Mouse (Mus musculus): ENCODE measurements around the gene Cyp1a2.
"Not testable (repeated sequence)": the region's sequence is repeated elsewhere in the genome, so short reads cannot be mapped to it uniquely, and the experiment has no call there.

The Cyp1a2 gene

DNA sequence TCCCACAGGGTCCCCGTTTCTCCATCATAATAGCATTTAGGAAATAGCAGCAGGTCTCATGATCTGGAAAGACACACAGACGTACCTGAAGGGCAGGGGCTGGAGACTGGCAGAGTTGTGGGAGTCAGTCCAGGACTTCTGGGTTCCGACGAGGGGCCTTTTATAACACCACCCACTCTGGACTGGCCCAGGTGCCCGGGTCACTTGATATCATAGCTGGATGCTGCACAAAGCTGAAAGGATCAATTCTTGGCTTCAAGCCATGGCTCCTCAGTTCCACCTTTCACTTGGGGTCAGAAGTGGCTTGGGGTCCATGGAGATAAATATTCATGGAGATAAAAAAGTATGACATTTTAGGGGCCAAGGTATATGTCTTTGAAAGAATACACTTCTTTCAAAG lies at the start of gene Cyp1a2:
Gene Cyp1a2, minus strand, starts transcription at position 184 of the 400 bp plus-strand sequence.
- DNase-seq (ENCODE audit: low read depth, low spot score): no peak

DNA sequence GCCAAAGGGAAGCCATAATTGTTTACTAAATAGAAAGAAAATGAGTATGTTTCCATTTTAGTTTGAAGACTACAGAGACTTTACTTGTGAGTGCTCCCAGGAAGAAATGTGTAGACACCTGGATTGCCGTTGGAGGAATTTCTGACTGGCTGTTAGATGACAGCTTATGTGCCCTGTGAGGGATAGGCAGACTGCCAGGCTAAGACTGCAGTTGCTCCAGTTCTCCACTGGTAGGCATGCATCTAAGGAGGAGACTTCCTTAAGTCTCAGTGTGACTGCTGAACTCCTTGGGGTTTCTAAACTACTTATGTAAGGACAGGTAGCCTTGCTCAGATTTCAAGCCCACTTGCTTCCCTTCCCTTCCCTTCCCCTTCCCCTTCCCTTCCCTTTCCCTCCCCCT lies 44.8 kb upstream of the Cyp1a2 start:
- no peak for DNase-seq (ENCODE audit: low read depth, low spot score)

DNA sequence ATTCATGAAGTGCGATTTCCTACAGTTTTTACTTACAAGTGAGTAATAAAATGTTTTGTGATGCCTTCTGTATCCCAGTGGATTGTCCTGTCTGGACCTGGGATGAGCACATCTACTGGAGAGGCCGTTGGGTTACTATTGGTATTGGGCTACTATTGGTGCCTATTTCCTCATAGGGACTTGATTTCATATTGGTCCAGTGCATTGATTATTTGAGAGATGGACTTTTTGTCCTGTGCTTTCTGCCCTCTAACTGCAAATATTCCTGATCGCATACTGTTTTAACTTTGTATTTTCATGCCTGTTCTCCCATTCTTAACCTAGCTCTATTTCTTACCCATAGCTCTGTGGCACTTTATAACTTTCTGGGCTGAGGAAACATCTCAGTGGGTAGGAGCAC lies 41.2 kb upstream of the Cyp1a2 start:
- no peak for DNase-seq (ENCODE audit: low read depth, low spot score)

DNA sequence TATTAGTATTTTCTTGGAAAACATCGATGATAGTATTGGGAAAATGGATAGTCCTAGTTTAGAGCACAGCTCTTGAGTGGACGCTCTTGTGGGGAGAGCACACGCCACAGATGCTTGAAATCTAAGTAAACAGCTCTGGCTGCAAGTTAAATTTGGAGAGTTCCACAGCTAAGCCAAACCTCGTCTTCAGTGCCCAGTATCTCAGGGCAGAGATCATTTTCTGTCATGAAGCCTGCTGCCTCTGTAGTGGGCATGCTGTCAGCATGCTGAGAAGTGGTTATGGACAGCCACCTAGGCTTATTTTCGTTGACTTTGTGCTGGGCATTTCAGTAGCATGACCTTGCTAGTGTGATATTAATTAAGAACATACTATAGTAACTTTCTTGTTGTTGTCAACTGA lies 40.3 kb upstream of the Cyp1a2 start:
- DNase-seq (ENCODE audit: low read depth, low spot score): no peak

DNA sequence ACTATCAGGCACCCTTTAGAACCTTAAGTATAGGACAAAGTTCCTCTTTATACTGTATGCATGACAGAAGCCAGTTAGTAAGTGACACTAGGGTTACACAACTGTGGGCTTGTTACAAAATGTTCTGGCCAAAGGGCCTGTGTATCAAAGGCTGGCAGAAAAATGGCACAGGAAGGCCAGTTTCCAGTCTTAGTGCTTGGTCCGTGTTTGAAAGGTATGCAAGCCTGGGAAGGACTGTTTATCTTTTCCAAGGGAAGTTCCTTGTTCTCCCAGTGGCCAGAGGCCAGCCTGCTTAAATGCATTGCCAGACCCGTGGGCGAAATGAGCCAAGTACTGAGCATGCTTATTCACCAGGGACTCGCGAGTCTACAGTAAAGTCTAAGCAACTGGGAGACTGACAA lies 39.8 kb upstream of the Cyp1a2 start:
- DNase-seq (ENCODE audit: low read depth, low spot score): no peak

DNA sequence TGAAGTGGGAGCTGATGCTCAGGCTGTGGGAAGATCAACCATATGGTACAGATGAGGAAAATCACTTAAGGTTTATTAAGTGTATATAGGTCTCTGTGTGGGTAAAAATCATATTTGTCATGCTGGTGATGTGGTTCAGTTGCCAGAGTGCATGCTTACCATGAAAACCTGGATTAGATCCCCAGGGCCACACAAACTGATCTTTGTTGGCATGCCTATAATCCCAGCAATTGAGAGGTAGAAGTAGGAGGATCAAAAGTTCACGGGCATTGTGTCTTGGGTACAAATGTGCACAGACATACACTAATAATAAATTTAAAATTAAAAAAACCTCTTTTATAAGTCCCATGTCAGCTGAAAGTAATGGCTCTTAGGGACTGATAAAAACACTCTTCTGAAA lies 38.9 kb upstream of the Cyp1a2 start:
- no peak for DNase-seq (ENCODE audit: low read depth, low spot score)

DNA sequence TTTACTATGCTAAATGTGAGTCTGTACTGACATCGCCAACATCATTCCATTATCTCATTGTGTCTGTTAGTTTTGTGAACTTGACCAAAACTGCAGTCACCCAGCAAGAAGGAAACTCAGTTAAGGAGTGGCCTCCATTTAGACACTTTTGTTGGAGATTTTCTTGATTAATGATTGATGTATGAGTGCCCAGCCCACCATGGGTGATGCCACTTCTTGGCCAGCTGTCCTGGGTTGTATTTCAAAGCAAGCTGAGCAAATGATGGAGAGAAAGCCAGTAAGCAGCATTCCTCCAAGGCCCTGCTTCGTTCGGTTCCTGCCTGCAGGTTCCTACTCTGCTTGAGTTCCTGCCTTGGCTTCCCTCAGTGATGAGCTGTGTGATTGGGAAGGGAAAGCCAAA lies 37.2 kb upstream of the Cyp1a2 start:
- no peak for DNase-seq (ENCODE audit: low read depth, low spot score)

DNA sequence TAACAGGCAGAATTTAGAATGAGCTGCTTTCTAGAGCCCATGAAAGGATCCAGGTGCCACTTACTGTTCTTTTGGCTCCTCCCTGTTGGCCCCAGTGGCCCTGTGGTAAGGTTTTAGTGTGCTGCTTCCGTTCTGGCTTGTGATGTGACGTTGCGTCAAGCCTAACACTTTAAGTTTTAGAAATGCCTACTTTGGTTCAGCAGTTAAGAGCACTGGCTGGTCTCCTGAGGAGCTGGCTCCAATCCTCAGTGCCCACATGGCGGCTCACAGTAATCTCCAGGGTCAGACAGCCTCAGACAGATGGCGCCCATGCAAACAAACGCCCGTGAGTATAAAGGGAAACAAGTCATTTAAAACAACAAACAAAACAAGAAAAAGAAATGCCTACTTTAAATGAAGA lies 34.9 kb upstream of the Cyp1a2 start:
- DNase-seq (ENCODE audit: low read depth, low spot score): no peak

DNA sequence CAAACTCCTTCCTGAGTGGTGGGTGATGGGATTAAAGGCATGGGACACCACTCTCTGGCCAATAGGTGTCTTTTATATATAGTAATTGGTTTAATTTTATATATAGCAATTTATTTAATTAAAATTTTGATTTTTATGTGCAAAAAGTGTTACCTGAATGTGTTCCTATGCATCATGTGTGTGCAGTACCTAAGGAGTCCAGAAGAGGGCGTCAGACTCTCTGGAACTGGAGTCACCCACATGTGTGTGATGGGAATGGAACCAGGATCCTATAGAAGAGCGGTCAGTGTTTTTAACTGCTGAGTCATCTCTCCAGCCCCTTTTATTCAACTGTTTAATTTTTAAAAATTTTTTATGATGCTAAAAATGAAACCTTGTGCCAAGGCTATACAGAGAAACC lies 28.7 kb upstream of the Cyp1a2 start:
- DNase-seq (ENCODE audit: low read depth, low spot score): no peak

DNA sequence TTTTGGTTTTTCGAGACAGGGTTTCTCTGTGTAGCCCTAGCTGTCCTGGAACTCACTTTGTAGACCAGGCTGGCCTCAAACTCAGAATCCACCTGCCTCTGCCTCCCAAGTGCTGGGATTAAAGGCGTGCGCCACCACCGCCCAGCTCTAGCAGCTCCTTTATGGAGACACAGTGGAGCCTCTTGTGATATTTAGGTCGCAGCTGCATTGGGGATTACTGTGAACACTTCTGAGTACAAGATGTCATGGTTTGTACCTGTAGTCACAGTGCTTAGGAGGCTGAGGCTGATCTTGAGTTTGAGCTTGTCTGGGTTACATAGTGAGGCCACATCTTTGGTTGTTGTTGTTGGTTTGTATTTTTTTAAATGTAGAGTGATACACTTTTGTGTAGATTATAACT lies 26.7 kb upstream of the Cyp1a2 start:
- not testable (repeated sequence) for DNase-seq (ENCODE audit: low read depth, low spot score)

DNA sequence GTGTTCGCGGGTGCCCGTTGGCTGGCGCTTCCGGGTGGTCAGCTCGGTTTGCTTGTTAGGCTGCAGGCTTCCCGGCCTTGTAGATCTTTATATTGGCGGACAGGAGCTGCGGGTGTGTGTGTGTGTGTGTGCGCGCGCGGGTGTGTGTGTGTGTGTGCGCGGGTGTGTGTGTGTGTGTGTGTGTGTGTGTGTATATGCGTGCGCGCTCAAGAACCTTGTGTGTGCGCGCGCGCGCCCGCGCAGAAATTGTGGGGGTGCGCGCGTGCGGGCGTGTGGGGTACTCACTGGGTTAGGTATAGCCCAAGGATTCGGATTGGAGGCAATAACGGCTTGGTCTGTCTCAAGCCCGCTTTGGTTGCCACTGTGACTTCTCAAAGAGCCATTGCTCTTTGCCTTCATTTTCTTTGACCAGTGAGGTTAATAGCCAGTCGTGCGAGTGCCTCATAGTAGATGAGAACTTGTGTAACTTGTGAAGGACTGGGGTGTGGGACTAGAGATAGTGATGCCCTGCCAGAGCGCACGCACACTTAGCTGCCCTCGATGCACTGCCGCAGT lies 25.3 kb upstream of the Cyp1a2 start:
- peak; percentile 36 for DNase-seq (ENCODE audit: low read depth, low spot score)

DNA sequence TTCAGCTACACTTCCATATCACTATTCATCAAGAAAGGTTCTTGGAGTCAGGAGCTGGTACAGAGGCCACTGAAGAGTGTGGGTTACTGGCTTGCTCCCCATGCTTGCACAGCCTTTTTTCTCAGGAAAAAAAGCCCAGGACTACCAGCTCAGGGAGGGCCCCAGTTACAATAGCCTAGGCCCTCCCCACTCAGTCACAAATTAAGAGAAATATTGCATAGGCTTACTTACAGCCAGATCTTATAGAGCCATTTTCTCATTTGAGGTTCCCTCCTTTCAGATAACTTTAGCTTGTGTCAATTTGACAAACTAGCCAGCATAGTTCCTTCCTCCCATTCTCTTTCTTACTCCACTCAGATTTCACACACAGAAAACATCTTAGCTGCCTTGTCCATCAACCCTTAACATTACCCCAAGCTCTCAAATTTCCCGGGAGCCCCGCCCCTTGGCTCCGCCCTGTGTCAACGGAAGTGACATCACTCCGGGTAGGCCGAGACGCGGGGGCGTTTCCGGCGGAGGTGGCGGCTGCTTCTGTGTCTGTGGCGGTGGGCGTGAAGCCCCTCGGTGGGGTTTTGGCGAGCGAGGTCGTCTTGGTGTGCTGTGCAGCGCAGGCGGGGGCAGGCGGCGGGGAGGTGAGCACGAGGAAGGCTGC lies 24.7 kb upstream of the Cyp1a2 start, which contains the start of gene Edc3:
Gene Edc3, plus strand, starts transcription at position 473 of the 652 bp plus-strand sequence.
- DNase-seq (ENCODE audit: low read depth, low spot score): peak; percentile 94

DNA sequence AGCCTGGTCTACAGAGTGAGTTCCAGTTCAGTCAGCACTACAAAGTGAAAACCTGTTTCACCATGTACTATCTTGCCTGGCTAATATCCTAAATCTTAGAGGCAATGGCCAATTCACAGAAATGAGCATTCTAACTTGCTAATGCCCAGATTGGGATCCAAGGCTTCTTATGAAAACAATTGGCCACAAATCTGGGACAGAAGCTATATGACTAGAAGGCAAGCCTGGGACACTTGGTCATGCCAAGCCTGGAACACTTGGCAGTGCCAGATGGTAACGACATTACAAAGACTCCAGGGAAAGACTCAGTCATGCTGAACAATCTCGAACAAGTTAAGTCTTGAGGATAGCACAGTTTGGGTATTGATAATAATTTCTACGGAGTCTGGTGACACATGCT lies 23.0 kb upstream of the Cyp1a2 start:
- no peak for DNase-seq (ENCODE audit: low read depth, low spot score)

DNA sequence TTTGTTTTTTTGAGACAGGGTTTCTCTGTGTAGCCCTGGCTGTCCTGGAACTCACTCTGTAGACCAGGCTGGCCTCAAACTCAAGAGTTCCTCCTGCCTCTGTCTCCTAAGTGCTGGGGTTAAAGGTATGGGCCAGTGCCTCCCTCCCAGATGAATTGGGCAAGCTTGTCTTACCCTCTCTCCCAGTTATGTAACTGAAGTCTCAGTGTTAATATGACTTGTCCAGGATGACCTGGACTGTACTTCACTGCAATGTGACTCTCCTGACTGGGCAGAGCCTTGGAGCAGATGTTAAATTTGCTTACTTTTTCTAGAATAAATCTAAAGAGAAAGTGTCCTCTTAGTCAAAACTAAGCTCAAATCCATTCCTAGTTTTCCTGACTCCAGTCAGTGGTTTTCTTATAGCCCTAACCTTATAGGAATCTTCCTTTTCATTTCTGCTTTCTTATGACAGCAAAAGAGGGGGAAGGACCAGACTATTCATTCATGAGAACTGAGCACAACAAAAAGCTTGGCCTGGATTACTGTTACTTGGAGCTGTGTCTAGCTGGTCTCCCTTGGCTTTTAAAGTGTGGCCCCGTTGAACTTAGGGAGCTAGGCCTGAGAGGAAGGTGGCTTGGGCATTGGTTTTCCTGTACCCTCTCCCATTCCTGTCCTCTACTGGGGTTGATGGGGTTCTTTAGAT lies 15.1 kb upstream of the Cyp1a2 start:
- DNase-seq (ENCODE audit: low read depth, low spot score): no peak

DNA sequence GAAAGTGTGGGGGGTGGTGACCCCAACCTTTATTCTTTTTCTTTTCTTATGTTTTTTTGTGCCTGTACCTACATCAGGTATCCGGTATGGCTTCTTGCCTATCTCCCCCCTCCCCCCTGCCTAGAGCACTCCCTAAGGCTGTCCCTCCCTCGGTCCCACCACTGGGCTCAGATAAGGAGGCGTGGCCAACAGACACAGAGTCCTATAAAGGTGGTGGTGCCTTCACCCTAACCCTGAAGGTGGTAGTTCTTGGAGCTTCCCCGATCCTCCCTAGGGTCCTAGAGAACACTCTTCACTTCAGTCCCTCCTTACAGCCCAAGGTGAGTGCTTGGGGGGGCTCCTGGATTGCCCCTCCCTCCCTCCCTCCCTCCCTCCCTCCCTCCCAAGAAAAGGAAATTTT lies 13.9 kb upstream of the Cyp1a2 start:
- no peak for DNase-seq (ENCODE audit: low read depth, low spot score)

DNA sequence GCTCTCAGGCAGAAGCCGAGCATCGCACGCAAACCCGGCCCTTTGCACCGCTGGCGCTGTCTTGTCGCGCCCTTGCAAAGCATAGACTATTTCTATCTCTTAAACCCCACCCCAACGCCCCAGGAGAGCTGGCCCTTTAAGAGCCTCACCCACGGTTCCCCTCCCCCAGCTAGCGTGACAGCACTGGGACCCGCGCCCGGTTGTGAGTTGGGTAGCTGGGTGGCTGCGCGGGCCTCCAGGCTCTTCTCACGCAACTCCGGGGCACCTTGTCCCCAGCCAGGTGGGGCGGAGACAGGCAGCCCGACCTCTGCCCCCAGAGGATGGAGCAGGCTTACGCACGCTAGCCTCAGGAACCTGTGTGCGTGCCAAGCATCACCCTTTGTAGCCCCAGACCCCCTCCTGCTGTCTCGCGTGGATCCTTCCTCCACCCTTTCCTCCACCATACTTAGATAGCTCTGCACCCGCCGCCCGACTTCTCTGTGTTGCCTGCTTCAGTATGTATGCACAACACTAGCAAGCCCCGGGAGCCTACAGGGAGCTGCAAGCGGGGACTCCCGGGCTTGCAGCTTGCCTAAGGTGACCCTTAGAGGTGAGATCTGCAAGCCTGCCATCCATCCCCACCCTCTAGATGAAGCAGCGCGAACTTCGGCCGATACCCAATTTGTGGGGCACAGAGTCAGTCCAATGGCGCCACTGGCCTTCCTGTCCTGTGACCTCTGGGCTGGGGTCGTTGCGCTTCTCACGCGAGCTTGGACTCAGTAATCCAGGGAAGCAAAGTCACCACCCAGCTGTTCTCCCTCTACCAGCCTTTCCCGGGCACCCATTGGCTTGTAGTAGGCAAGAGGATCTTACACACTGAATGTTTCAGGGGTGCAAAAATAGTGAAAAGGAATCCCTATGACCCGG lies 13.1 kb upstream of the Cyp1a2 start:
- DNase-seq (ENCODE audit: low read depth, low spot score): peak; percentile 14

DNA sequence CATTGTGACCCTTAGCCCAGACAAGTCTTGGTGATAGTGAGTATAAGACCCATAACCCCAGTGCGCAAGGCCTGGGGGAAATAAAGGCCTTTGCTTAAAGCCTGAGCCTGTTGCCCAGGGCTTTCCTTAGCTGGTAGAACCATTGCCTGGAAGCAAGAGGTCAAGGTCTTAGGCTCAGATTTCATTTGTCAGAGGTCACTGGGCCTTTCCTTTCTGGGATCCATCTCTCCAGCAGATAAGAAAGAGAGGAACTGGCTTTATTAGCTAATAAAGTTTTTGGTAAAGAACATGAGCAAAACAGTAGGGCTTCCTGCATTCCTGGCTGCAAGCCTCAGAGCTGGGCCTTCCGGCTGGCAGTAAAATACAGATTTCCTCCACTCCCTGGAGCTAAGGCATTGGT lies 10.6 kb upstream of the Cyp1a2 start:
- DNase-seq (ENCODE audit: low read depth, low spot score): no peak

DNA sequence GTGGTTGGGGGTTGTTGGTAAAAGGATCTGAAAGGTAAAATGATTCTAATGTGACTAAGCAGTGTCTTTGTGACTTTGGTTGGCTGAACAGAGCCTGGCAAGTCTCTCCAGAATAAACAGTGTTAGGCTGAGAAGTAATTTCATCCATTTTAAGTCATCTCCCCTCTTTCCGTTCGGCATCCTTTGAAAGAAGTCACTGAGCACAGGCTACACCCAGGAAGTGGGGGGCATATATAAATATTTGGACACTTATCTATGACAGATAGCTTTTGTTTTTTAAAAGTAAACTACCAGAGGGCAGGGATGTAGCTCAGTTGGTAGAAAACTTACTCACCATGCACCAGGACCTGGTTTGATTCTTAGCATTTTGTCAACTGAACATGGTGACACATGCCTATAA lies 5.1 kb upstream of the Cyp1a2 start:
- no peak for DNase-seq (ENCODE audit: low read depth, low spot score)

DNA sequence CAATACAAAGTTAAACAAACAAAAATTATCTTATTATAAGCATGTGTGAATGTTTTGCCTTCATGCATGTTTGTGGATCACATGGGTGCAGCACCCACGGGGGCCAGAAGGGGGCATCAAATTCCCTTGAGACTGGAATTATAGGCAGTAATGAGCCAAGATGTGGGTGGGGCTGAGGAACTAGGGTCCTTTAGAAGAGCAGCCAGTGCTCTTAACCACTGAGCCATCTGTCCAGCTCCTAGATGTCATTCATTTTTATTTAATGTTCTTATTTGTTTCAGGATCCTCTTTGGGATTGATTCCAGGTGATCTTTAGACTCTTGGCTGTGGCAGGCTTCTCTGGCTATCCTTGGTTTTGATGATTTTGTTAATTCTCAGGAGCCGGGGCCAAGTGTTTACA lies 4.7 kb upstream of the Cyp1a2 start:
- DNase-seq (ENCODE audit: low read depth, low spot score): no peak

DNA sequence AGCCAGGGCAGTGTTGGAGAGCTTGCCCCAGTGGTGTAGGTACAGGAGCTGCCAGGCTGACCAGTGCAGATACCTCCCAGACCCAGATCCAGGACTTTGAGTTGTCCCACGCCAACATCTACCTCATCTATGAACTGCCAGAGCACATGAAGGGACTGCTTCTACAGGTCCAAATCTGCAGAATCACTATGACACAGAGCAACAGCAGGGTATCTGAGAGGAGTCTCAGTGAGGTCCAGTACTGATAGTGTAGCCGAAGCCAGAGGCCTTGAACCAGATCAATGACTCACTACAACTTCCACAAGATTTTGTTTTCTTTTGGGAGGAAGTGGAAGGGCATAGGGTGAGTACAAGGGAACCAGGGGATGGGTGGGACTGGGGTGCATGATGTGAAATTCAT lies 4.2 kb upstream of the Cyp1a2 start, which contains the start of gene Cyp1a1:
Gene Cyp1a1, plus strand, starts transcription at position 178 of the 400 bp plus-strand sequence.
- DNase-seq (ENCODE audit: low read depth, low spot score): no peak

DNA sequence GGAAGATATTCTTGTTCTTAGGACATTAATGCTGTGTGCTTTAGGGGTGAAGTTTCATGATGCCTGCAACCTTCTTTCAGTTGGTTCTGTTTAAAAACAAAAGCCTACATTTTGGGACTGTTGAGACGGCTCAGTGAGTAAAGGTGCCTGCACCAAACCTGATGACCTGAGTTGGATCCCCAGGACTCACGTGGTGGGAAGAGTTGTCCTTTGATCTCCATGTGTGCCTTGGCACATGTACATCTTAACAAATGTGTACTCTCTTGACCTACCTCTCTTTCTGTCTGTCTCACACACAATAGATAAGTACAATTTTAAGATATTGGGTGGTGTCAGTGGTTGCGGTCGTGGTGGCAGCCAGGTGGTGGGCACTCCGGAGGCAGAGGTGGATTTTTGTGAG lies 2.5 kb upstream of the Cyp1a2 start:
- no peak for DNase-seq (ENCODE audit: low read depth, low spot score)

DNA sequence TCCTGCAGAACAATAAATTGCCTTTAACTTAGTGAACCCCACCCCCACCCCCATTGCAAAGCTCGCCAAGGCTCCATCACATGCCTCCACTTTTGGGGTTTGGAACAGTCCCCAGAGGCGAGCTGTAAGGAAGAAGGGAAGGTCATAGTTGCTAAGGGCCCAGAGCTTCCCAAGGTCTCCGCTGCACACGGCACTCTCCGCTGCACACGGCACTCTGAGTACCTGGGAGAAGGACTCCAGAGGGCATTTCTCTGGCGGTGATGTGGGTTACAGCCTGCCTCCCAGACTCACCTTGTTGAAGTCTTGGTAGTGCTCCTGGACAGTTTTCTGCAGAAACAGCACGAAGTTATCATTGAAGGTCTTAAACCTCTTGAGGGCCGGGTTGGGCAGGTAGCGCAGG lies 2.1 kb downstream of the Cyp1a2 start:
- no peak for DNase-seq (ENCODE audit: low read depth, low spot score)

Measured in mesoderm, embryonic 11.5 days (tissue).